Mouse (Mus musculus): ENCODE results near the gene Gabrr3.

GRCm38 (mm10) chr16:59449092-59449491 is 42.0 kb downstream of the Gabrr3 start:
- TF ChIP-seq CTCF (IDR thresholded peaks at IDR 0.05) (no peak), EP300 (IDR thresholded peaks at IDR 0.05) (no peak)

Data from lung, postnatal 0 days (tissue).